Mouse (Mus musculus) bone marrow macrophage, adult 2 months (primary cell): ENCODE results near the gene Adcy5.

Source experiments
- CTCF ChIP-seq: IDR thresholded peaks from 2 replicates; pipeline ENCODE4 v1.5.1; 2012; ENCODE audit warnings: low read depth, mild to moderate bottlenecking, low read length, moderate library complexity
- POLR2A ChIP-seq: IDR thresholded peaks from 2 replicates; pipeline ENCODE4 v1.6.1; 2012; ENCODE audit warnings: mild to moderate bottlenecking, low read depth, low read length, borderline replicate concordance

- no peak for TF ChIP-seq POLR2A
- TF ChIP-seq CTCF, result no peak
These were observed 92.7 kb downstream of the Adcy5 start for GRCm38 (mm10) chr16:35247364-35247763.
